8 mouse cellular contexts compared by ENCODE assay signal in genomic region chr10:12107001-12107418, GRCm38 (mm10).
DNase-seq lines count a peak whose midpoint lies in the region; ATAC-seq lines count a peak whose summit lies in the region.

No protein-coding gene starts in this region.

- H3K27ac ChIP-seq in forebrain, embryonic 11.5 days (ENCODE audit: low read depth, low read length): no peak overlapping the region
- H3K27ac ChIP-seq in neural tube, embryonic 15.5 days (replicated peaks): no peak overlapping the region

- peak; percentile 13 to 23 for DNase-seq in left cerebral cortex, postnatal 14 days (ENCODE audit: low spot score in 2 of 2)
- DNase-seq in left cerebral cortex, adult 18-20 months (ENCODE audit: low spot score in 2 of 2): no peak
- DNase-seq in adrenal gland, adult (ENCODE audit: inconsistent age in 2 of 2, low spot score in 1 of 2): peak; percentile 21 to 72
- peak; percentile 62 for DNase-seq in forebrain, embryonic 11.5 days (ENCODE audit: low spot score)
- peak; percentile 50 for DNase-seq in left cerebral cortex, postnatal 4 days
- DNase-seq in spleen, adult 12 weeks (ENCODE audit: low spot score): no peak
- no peak for DNase-seq in spleen, postnatal 14 days (ENCODE audit: low spot score in 2 of 2)

- ATAC-seq in forebrain, embryonic 11.5 days (replicated peaks; ENCODE audit: low FRiP score): peak; percentile 51; the same call in 1 of the 2 replicates
- peak; percentile 73; the same call in 1 of the 2 replicates for ATAC-seq in neural tube, embryonic 15.5 days (ENCODE audit: low FRiP score)

- H3K4me3 ChIP-seq in forebrain, embryonic 11.5 days (ENCODE audit: low read depth, low read length): no peak overlapping the region
- H3K4me3 ChIP-seq in neural tube, embryonic 15.5 days (replicated peaks): no peak overlapping the region

- no peaks in the 10 kb centered on the region for H3K36me3 ChIP-seq in forebrain, embryonic 11.5 days (ENCODE audit: control insufficient read depth, insufficient read depth, low read length)
- H3K36me3 ChIP-seq in neural tube, embryonic 15.5 days: no peaks in the 10 kb centered on the region

- intact Hi-C loops in left cerebral cortex, postnatal 14 days (cut with DNase I): no loop called here
- intact Hi-C loops in left cerebral cortex, postnatal 4 days (cut with DNase I): no loop called here

- no peaks in the 10 kb centered on the region for H3K4me1 ChIP-seq in forebrain, embryonic 11.5 days (replicated peaks; ENCODE audit: control insufficient read depth, insufficient read depth, low read length)
- H3K4me1 ChIP-seq in neural tube, embryonic 15.5 days: no peaks in the 10 kb centered on the region

- no peaks in the 10 kb centered on the region for H3K9me3 ChIP-seq in forebrain, embryonic 11.5 days (ENCODE audit: control insufficient read depth, low read length)
- no peaks in the 10 kb centered on the region for H3K9me3 ChIP-seq in neural tube, embryonic 15.5 days (replicated peaks)

- no peak overlapping the region for H3K9ac ChIP-seq in forebrain, embryonic 11.5 days (ENCODE audit: low read length)
- H3K9ac ChIP-seq in neural tube, embryonic 15.5 days (replicated peaks): no peak overlapping the region

- no peaks in the 10 kb centered on the region for H3K27me3 ChIP-seq in forebrain, embryonic 11.5 days (ENCODE audit: control insufficient read depth, insufficient read depth, low read length)
- no peaks in the 10 kb centered on the region for H3K27me3 ChIP-seq in neural tube, embryonic 15.5 days (replicated peaks)

- no peak overlapping the region for H3K4me2 ChIP-seq in forebrain, embryonic 11.5 days (ENCODE audit: low read depth, low read length, severe bottlenecking)
- H3K4me2 ChIP-seq in neural tube, embryonic 15.5 days: no peak overlapping the region

Comparison
In these comparisons a context has a peak if more than half of its experiments do, and no peak if none do; other contexts are left out.
1. DNase-seq: peak in left cerebral cortex, postnatal 14 days (2 of 2), adrenal gland, adult (2 of 2), forebrain, embryonic 11.5 days (single experiment) and left cerebral cortex, postnatal 4 days (single experiment); none in left cerebral cortex, adult 18-20 months (0 of 2), spleen, adult 12 weeks (single experiment) and spleen, postnatal 14 days (0 of 2).